Mouse (Mus musculus): ENCODE results near the gene Vpreb2. TPM values are rescaled to one million over a fixed set of nuclear protein-coding genes. Genes with fewer than 3 reads are reported as not detected.
"Not testable (repeated sequence)": the region's sequence is repeated elsewhere in the genome, so short reads cannot be mapped to it uniquely, and the experiment has no call there.

Gene Vpreb2
- polyA plus RNA-seq, 1 experiment: not detected

- Histone ChIP-seq H3K4me1 (ENCODE audit: control insufficient read depth, insufficient read depth, low read length) (no peaks in the 10 kb centered on the region), H3K4me3 (ENCODE audit: insufficient read depth, low read length) (no peak overlapping the region), H3K27ac (ENCODE audit: insufficient read depth, low read depth, low read length) (no peak overlapping the region)
- no peak for TF ChIP-seq CTCF (IDR thresholded peaks at IDR 0.05; ENCODE audit: low read depth, low read length)
- no peak for TF ChIP-seq POLR2A (IDR thresholded peaks at IDR 0.05; ENCODE audit: borderline replicate concordance, low read depth, low read length)
Measured at GRCm38 (mm10) chr16:17945081-17945831, 35.0 kb upstream of the Vpreb2 start.

DNA sequence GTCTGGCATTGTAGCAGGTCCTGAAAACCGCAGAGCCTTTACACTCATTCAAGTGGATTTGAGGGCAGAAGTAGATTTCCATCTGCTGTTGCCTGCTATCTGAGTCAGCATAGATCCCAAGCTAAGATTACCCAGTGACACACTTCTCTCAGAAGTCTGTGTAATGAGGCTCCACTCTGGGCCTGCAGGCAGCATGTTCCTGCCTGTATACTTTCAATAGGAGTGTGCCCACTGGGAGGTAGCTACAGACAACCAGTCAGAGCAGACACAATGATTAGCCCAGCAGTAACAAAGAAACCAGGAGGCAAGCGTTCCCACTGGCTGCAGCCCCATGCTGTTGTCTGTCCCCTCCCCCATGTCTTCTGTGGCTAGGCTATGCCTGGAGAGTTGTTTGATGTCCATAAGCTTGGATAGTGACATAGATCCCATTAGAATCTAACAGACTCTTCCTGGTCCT is 30.8 kb upstream of the Vpreb2 start:
- Histone ChIP-seq H3K27ac (ENCODE audit: insufficient read depth, low read depth, low read length) (no peak overlapping the region), H3K4me1 (ENCODE audit: control insufficient read depth, insufficient read depth, low read length) (no peaks in the 10 kb centered on the region), H3K4me3 (ENCODE audit: insufficient read depth, low read length) (no peak overlapping the region)
- TF ChIP-seq CTCF (IDR thresholded peaks at IDR 0.05; ENCODE audit: low read depth, low read length): no peak
- no peak for TF ChIP-seq POLR2A (IDR thresholded peaks at IDR 0.05; ENCODE audit: borderline replicate concordance, low read depth, low read length)

DNA sequence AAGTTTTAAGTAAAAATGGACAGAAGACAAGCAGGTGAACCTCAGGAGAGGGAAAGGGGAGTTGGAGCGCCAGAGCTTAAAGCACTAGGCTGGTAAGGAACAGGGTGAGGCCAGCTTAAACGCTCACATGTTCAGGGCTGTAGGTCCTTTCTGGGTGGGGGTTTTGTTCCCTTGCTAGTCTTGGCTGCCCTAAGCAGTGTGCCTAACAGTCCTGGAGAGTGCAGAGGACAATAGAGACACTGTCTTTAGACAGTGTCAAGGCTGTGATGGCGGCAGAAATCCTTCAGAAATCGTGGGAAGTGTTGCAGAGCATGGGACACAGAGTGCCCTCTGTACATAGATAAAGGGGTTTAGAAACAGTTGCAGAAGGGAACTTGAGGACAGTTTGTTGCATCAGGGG is 30.2 kb upstream of the Vpreb2 start:
- TF ChIP-seq POLR2A (IDR thresholded peaks at IDR 0.05; ENCODE audit: borderline replicate concordance, low read depth, low read length): no peak
- no peak for TF ChIP-seq CTCF (IDR thresholded peaks at IDR 0.05; ENCODE audit: low read depth, low read length)
- no peak overlapping the region for H3K4me3 ChIP-seq (ENCODE audit: insufficient read depth, low read length)
- H3K4me1 ChIP-seq (ENCODE audit: control insufficient read depth, insufficient read depth, low read length): no peaks in the 10 kb centered on the region
- H3K27ac ChIP-seq (ENCODE audit: insufficient read depth, low read depth, low read length): no peak overlapping the region

DNA sequence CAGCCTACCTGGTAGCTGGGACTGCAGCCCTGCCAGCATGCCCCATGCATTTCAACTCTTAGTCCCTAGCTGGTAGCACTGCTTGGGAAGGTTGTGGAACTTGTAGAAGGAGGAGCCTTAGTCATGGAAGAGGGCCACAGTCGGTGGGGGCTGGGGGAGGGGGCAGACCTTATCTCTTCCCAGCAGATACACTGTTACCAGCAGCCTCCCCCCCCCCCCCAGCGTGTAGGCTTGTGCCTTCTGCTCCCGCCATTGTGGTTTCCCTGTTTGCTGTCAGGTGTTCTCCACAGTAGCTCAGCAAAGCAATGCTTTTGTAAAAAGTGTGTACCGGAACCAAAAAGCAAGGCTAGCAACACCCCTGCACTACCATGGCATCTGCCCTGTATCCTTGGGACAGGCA is 28.6 kb upstream of the Vpreb2 start:
- no peak for TF ChIP-seq POLR2A (IDR thresholded peaks at IDR 0.05; ENCODE audit: borderline replicate concordance, low read depth, low read length)
- no peak for TF ChIP-seq CTCF (IDR thresholded peaks at IDR 0.05; ENCODE audit: low read depth, low read length)

GRCm38 (mm10) chr16:17956052-17956638 is 24.1 kb upstream of the Vpreb2 start:
- H3K27ac ChIP-seq (ENCODE audit: insufficient read depth, low read depth, low read length); H3K4me3 ChIP-seq (ENCODE audit: insufficient read depth, low read length); H3K4me1 ChIP-seq (ENCODE audit: control insufficient read depth, insufficient read depth, low read length): not testable (repeated sequence)

More for the DNA sequence above, 28.6 kb upstream of the Vpreb2 start:
- no peak overlapping the region for H3K4me3 ChIP-seq (ENCODE audit: insufficient read depth, low read length)
- no peak overlapping the region for H3K27ac ChIP-seq (ENCODE audit: insufficient read depth, low read depth, low read length)
- no peaks in the 10 kb centered on the region for H3K4me1 ChIP-seq (ENCODE audit: control insufficient read depth, insufficient read depth, low read length)

GRCm38 (mm10) chr16:17962091-17962490 is 18.1 kb upstream of the Vpreb2 start:
- Histone ChIP-seq H3K4me3 (ENCODE audit: insufficient read depth, low read length) (no peak overlapping the region), H3K4me1 (ENCODE audit: control insufficient read depth, insufficient read depth, low read length) (no peaks in the 10 kb centered on the region), H3K27ac (ENCODE audit: insufficient read depth, low read depth, low read length) (no peak overlapping the region)
- TF ChIP-seq POLR2A (IDR thresholded peaks at IDR 0.05; ENCODE audit: borderline replicate concordance, low read depth, low read length) (no peak), CTCF (IDR thresholded peaks at IDR 0.05; ENCODE audit: low read depth, low read length) (no peak)

- Histone ChIP-seq H3K4me3 (ENCODE audit: insufficient read depth, low read length) (no peak overlapping the region), H3K27ac (ENCODE audit: insufficient read depth, low read depth, low read length) (no peak overlapping the region), H3K4me1 (ENCODE audit: control insufficient read depth, insufficient read depth, low read length) (no peaks in the 10 kb centered on the region)
- no peak for TF ChIP-seq POLR2A (IDR thresholded peaks at IDR 0.05; ENCODE audit: borderline replicate concordance, low read depth, low read length)
- no peak for TF ChIP-seq CTCF (IDR thresholded peaks at IDR 0.05; ENCODE audit: low read depth, low read length)
Measured at GRCm38 (mm10) chr16:17971853-17972252, 8.4 kb upstream of the Vpreb2 start.

DNA sequence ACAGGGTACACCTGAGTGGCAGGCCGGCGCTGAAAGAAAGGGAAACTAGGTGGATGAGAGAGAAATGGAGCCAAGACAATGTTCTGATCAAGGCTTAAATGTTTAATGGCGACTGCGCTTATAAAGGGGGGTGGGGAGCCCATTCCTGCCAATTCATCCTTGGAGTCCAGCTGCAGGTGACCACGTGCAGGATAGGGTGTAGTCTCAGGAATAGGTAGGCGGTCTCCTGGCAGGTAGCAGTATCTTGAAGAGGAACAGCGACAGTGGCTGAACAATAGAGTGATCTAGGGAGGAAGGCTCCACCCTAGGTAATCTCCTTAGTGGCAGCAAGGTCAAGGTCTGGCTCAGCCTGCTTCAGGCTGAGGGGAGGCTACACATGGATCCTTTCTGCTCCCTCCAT is 2.4 kb upstream of the Vpreb2 start:
- not testable (repeated sequence) for H3K4me1 ChIP-seq (ENCODE audit: control insufficient read depth, insufficient read depth, low read length); H3K4me3 ChIP-seq (ENCODE audit: insufficient read depth, low read length); H3K27ac ChIP-seq (ENCODE audit: insufficient read depth, low read depth, low read length)

DNA sequence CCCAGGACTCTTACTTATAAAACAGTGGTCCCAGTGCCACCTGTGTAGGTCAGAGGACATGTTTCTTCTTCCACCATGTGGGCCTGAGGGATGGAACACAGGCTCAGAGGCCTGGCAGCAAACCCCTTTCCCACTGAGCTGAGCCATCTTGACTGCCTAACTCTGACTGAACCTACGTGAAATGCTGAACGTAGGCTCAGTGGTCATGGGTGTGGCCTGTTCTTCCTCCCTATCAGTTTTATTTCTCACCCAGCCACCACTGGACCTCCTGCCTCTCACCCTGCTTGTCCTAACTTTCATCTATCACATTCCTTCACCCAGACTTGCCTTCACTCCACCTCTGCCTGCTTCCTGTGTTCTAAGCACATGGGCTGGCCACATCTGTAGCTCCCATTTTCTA is 3.0 kb downstream of the Vpreb2 start:
- peaks cover 3% of the 10 kb centered on the region; the same call in 1 of the 2 replicates for H3K4me1 ChIP-seq (ENCODE audit: control insufficient read depth, insufficient read depth, low read length)
- no peak overlapping the region for H3K27ac ChIP-seq (ENCODE audit: insufficient read depth, low read depth, low read length)
- no peak for TF ChIP-seq POLR2A (IDR thresholded peaks at IDR 0.05; ENCODE audit: borderline replicate concordance, low read depth, low read length)
- no peak for TF ChIP-seq CTCF (IDR thresholded peaks at IDR 0.05; ENCODE audit: low read depth, low read length)
- no peak overlapping the region for H3K4me3 ChIP-seq (ENCODE audit: insufficient read depth, low read length)

DNA sequence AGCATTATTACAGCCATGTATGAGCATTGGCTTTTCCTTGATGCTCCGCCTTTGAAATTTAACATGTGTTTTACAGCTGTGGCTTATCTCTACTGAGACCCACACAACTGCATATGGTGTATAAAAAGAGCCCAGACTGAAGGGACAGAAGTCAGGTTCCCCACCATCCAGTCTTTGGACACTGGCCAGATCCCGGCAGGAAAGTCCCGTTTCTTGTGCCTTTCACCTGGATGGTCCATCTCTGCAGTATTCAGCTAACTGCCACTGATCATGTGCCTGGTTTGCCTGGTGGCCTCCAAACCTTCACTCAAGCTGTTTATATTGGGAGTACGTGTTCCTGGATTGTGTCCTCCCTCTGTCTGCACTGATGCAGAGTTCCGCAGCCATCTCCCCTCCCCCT is 4.0 kb downstream of the Vpreb2 start:
- H3K27ac ChIP-seq (ENCODE audit: insufficient read depth, low read depth, low read length): no peak overlapping the region
- H3K4me1 ChIP-seq (ENCODE audit: control insufficient read depth, insufficient read depth, low read length): peaks cover 3% of the 10 kb centered on the region; the same call in 1 of the 2 replicates
- no peak overlapping the region for H3K4me3 ChIP-seq (ENCODE audit: insufficient read depth, low read length)
- TF ChIP-seq POLR2A (IDR thresholded peaks at IDR 0.05; ENCODE audit: borderline replicate concordance, low read depth, low read length) (no peak), CTCF (IDR thresholded peaks at IDR 0.05; ENCODE audit: low read depth, low read length) (no peak)

Measured in bone marrow macrophage, adult 2 months (primary cell).